Mouse (Mus musculus) cerebellum, adult 11-12 months (tissue): ENCODE results near the gene Olfr1136.

Experiments used
- DNase-seq: peaks from one replicate; pipeline ENCODE4 v3.0.0; 2022

The Olfr1136 gene

DNA sequence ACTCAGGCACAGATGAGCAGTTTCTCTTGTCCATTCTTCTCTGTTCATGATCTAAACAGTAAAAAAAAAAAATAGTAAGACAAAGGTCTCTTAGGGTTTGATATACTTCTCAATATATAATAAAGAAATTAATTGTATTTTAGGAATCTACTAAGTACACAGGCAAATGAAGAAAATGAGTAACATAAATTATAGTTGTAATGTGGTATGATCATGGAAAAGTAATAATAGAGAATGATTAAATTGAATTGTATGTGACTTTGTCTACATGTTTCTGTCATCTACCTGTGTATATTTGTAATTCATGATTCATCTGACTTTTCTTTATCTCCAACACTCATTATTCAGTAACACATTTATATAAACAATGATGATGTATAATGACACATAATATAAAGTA lies at the start of gene Olfr1136:
Gene Olfr1136, minus strand, starts transcription at position 101 of the 400 bp plus-strand sequence.
- DNase-seq = no peak

DNA sequence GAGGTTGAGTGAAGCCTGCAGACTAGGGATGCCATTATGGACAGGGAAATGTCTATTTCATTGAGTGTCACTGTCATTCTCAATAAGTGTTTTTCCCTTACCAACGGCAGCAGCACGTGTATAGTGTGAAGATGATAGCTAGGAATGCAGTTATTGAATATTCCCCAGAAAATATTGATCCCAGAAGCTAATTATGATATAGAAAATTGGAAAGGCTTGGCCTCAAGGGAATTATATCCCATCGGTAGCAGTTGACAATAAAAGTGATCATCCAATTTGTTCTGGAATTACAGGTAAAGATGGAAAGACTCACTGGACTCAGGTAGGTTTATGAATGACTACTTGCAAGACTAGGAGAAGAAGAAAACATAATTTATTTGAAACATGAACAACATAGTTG lies 49.7 kb upstream of the Olfr1136 start, which contains the start of gene Olfr1140:
Gene Olfr1140, plus strand, starts transcription at position 301 of the 400 bp plus-strand sequence.
- DNase-seq = no peak

DNA sequence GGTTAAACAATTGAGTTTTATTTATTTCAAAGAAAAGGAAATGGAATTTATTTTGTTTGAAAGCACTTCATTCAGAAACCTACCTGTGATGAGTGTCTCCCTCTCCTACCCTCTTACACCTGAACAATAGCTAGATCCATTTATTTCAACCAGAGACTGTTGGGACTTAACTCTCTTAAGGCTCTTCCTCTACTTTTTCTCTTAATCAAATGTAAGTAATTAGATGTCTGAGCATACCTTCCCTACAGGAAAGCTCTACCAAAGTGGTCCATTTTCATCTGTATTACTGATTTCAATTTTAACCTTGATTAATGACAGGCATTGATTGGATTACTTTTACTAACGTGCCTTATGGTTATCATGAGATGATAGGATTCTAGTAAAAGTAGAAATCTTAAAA lies 46.1 kb upstream of the Olfr1136 start, which contains the start of gene Olfr1138:
Gene Olfr1138, minus strand, starts transcription at position 101 of the 400 bp plus-strand sequence.
- no peak for DNase-seq

DNA sequence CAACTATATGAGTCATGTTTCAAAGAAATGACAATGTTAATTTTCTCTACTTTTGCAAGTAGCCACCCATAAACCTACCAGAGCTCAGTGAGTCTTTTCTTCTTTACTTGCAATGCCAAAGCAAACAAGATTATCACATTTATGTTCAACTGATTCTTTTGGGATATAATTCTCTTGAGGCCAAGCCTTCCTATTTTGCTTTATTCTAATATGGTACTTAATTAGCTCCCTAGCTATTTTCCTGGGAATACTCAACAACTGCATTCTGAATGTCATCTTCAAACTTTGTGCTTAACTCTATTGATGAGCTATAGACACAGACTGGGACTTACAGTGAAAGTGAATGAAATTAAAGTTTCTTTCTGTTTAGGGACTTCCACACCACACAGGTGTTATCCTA lies 19.3 kb upstream of the Olfr1136 start, which contains the start of gene Olfr1137:
Gene Olfr1137, minus strand, starts transcription at position 101 of the 400 bp plus-strand sequence.
- no peak for DNase-seq

DNA sequence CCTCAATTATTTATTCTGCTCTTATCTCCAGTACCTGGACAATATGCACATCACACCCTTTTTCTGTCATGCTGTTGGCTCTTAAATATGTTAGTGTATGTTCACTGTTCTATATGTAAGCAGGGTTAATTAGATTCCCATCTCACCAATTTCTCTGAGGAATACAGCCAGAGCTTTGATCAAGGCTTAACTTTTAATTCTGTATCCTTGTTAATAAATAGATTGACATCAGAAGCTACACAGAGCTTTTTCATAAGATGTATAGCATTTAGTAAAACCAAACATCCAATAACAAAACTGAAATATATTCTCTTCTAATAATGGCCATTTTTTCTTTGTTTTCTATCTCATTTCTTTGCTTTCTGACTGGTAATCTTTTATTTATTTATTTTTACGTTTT lies 20.2 kb downstream of the Olfr1136 start, which contains the start of gene Olfr1135:
Gene Olfr1135, minus strand, starts transcription at position 101 of the 400 bp plus-strand sequence.
- DNase-seq = no peak

DNA sequence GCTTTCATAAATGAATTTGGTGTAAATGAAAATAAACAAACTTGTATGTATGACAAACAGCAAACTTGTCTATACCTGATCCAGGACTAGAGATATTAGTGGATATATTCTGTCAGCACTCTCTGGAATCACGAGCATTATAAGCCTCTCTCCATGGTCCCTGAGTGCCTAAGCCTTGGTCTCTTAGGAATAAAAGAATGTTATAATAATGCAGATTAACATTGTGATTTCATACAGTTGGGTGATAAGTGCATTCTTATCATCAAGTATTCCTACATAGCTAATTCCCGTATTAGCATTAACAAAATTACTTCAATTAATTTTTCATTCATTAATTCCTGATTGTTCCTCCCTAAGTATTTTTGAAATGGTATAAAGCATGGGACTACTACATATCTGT lies 35.4 kb downstream of the Olfr1136 start, which contains the start of gene Olfr1134:
Gene Olfr1134, minus strand, starts transcription at position 101 of the 400 bp plus-strand sequence.
- no peak for DNase-seq

DNA sequence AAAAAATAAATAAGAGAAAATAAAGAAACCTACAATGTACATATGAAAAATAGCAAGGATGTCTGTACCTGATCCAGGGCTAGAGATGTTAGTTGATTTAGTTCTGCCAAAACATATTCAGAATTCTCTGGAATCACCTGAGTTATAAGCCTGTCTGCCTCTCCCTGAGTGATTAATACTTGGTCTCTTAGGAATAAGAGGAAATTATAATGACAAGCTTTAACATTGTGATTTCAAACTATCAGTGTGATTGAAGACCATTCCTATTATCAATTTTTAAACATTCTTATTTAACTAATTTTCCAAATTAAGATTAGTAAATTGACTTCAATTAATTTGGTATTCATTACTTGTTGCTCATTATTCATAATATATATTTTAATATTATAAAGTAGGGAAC lies 46.5 kb downstream of the Olfr1136 start, which contains the start of gene Olfr1133:
Gene Olfr1133, minus strand, starts transcription at position 101 of the 400 bp plus-strand sequence.
- DNase-seq = no peak
